27 mouse cellular contexts compared by ENCODE assay signal in the genomic region with DNA sequence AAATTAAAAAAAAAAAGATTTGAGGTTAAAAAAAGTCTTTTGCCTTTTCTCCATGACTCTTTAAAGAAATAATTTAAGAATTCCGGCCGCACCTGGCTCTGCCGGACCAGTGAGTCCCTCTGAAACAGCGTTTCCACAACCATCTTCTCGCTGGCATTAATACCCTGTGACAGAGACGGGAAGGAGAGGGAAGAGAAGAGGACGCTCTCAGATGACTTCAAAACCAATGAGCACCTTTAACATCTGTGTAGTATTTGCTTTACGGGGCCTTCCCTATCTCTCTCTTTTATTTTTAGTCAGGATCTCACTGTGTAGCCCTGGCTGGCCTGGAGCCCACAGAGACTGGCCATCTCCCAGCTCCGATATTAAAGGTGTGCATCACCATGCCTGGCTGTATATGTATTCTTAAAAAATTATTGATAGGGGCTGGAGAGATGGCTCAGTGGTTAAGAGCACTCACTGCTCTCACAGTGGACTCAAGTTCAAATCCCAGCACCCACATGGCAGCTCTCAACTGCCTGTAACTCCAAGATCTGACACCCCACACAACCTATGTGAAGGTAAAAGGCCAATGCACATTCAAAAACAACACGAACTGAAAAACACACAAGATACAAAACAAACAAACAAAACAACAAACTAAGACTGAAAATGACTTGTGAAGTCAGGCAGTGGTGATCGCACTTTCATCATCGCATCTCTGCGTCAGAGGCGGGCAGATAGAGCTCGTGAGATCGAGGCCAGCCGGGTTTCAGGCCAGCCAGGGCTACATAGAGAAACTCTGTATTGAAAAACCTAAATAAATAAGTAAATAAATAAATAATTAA. TPM values are rescaled to one million over a fixed set of nuclear protein-coding genes. Genes with fewer than 3 reads are reported as not detected.
"Had no signal": no experiment of that assay in that cellular context is flagged by ENCODE, and none has a peak within 500 bp of the region (broad histone marks: within the 10 kb centered on the region; RNA-seq: fewer than 3 reads in every experiment).

No protein-coding gene starts in this region.

- H3K4me1 ChIP-seq: embryonic facial prominence, embryonic 10.5 days; embryonic facial prominence, embryonic 12.5 days; embryonic facial prominence, embryonic 13.5 days; embryonic facial prominence, embryonic 15.5 days; forebrain, embryonic 10.5 days; forebrain, embryonic 12.5 days; forebrain, embryonic 13.5 days; forebrain, embryonic 15.5 days had no signal

- ATAC-seq: forebrain, embryonic 13.5 days; forebrain, embryonic 14.5 days; forebrain, embryonic 15.5 days; forebrain, embryonic 16.5 days; forebrain, postnatal 0 days had no signal

- H3K9ac ChIP-seq: embryonic facial prominence, embryonic 12.5 days; embryonic facial prominence, embryonic 13.5 days; embryonic facial prominence, embryonic 15.5 days; forebrain, embryonic 12.5 days; forebrain, embryonic 13.5 days; forebrain, embryonic 15.5 days; forebrain, postnatal 0 days had no signal

- H3K4me3 ChIP-seq: embryonic facial prominence, embryonic 10.5 days; embryonic facial prominence, embryonic 12.5 days; embryonic facial prominence, embryonic 13.5 days; embryonic facial prominence, embryonic 15.5 days; erythroblast, embryonic 14.5 days; forebrain, embryonic 10.5 days; forebrain, embryonic 12.5 days; forebrain, embryonic 13.5 days; forebrain, embryonic 15.5 days; gastrocnemius, adult 2 months; heart, adult 2 months had no signal

- DNase-seq: cerebellum, adult 9-10 months; cerebellum, adult 9-11 months; cerebellum, postnatal 10 days; cerebellum, postnatal 14 days; cerebellum, postnatal 25 days; cerebellum, postnatal 36 days; embryo, embryonic 11 days; forebrain, postnatal 0 days; gastrocnemius, adult 2 months; gastrocnemius, postnatal 10 days; gastrocnemius, postnatal 14 days; gastrocnemius, postnatal 25 days; gastrocnemius, postnatal 36 days; heart, adult 11 months; heart, adult 18-20 months; heart, adult 2 months had no signal

- H3K27ac ChIP-seq: embryonic facial prominence, embryonic 10.5 days; embryonic facial prominence, embryonic 12.5 days; embryonic facial prominence, embryonic 13.5 days; embryonic facial prominence, embryonic 15.5 days; forebrain, embryonic 10.5 days; forebrain, embryonic 12.5 days; forebrain, embryonic 13.5 days; forebrain, embryonic 15.5 days; gastrocnemius, adult 2 months; heart, adult 2 months had no signal

- H3K27me3 ChIP-seq: embryonic facial prominence, embryonic 12.5 days; embryonic facial prominence, embryonic 13.5 days; embryonic facial prominence, embryonic 15.5 days; forebrain, embryonic 12.5 days; forebrain, embryonic 13.5 days; forebrain, embryonic 15.5 days had no signal

- H3K4me2 ChIP-seq: embryonic facial prominence, embryonic 12.5 days; embryonic facial prominence, embryonic 13.5 days; embryonic facial prominence, embryonic 15.5 days; forebrain, embryonic 12.5 days; forebrain, embryonic 13.5 days; forebrain, embryonic 15.5 days had no signal

- H3K9me3 ChIP-seq: embryonic facial prominence, embryonic 10.5 days; embryonic facial prominence, embryonic 12.5 days; embryonic facial prominence, embryonic 13.5 days; embryonic facial prominence, embryonic 15.5 days; forebrain, embryonic 10.5 days; forebrain, embryonic 12.5 days; forebrain, embryonic 13.5 days; forebrain, embryonic 15.5 days had no signal

RNA-seq across cellular contexts. Expression of gene Slc35e3, which starts 31.5 kb away (rescaled TPM):
- polyA plus RNA-seq: erythroblast, embryonic 14.5 days had no signal
